Mouse (Mus musculus) erythroblast, adult 5-6 weeks (primary cell): Measurements from ENCODE around the gene Ndufs1. TPM values are rescaled to one million over a fixed set of nuclear protein-coding genes. Genes with fewer than 3 reads are reported as not detected.

Source experiments
- ATAC-seq: replicated peaks from 2 replicates; pipeline ENCODE4 v1.8.0; 2016; ENCODE audit warnings: moderate number of reproducible peaks, mild to moderate bottlenecking, moderate TSS enrichment, inconsistent platforms; ENCODE audit not compliant: poor library complexity, low FRiP score, severe bottlenecking
- total RNA-seq, 2 experiments: library from RNA; stranded (forward) in 1 of 2; stranded (reverse) in 1 of 2; fragments of 150-400 nt in 1 of 2; fragments of 200-764, 138-1000 nt in 1 of 2; gene quantifications; 2 replicates each; pipeline versions ENCODE4 v1.2.3 to v1.2.4; 2015 to 2017; ENCODE audit warnings: low replicate concordance in 2 of 2

The Ndufs1 gene
- total RNA-seq (2015; ENCODE audit: low replicate concordance) (47.3 and 53.7 TPM in 2 replicates), total RNA-seq (2017; ENCODE audit: low replicate concordance) (55.9 and 56.6 TPM in 2 replicates)

- ATAC-seq: peak; percentile 88
These were observed at the start of gene Ndufs1, which contains the start of gene Eef1b2 for GRCm38 (mm10) chr1:63176604-63177421. Gene Ndufs1 (minus strand): TSS chr1:63176833. Gene Eef1b2 (plus strand): TSS chr1:63176825.

DNA sequence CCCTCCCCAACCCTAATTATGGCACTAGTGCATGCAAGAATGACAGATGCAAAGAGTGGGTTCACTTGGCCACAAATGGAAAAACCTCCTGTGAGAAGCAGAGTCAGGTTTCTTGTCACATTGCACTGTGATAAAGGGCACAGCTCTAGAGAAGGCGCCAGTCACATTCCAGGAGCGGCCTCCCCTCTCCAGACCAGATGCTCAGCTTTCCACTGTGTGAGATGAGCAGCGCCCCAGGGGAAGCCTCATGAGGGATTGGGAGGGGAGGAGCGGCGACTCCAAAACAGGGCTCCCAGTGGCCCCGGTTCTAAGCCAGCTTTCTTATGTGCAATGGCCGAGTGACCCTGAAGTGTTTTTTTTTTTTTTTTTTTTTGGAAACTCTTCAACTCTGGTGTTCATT, 49.3 kb upstream of the Ndufs1 start:
- no peak for ATAC-seq

GRCm38 (mm10) chr1:63225009-63225408, 48.4 kb upstream of the Ndufs1 start:
- no peak for ATAC-seq

DNA sequence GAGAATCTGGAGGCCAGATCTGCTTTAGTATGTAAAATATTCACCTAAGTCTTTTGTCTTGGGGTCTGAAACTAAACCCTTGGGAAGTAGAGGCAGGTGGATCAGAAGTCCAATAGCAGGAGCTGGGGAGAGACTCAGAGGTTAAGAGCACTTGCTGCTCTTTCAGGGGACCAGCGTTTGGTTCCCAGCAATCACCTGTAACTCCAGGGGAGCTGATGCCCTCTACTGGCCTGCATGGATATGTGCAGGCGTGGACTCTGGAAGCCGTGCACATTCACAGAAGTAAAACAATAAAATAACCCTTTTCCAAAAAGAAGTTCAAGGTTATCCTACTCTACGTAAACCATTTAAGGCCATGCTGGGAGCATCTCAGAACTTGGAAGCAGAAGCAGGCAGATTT, 42.6 kb upstream of the Ndufs1 start:
- no peak for ATAC-seq

GRCm38 (mm10) chr1:63214631-63215030, 38.0 kb upstream of the Ndufs1 start:
- no peak for ATAC-seq

- ATAC-seq: no peak
These were observed 37.6 kb upstream of the Ndufs1 start, which contains the start of gene Gpr1 for GRCm38 (mm10) chr1:63214271-63214558. Gene Gpr1 (minus strand): TSS chr1:63214543.

- no peak for ATAC-seq
These were observed 37.0 kb upstream of the Ndufs1 start for GRCm38 (mm10) chr1:63213478-63214270.

- no peak for ATAC-seq
These were observed 33.4 kb upstream of the Ndufs1 start for GRCm38 (mm10) chr1:63209861-63210529.

DNA sequence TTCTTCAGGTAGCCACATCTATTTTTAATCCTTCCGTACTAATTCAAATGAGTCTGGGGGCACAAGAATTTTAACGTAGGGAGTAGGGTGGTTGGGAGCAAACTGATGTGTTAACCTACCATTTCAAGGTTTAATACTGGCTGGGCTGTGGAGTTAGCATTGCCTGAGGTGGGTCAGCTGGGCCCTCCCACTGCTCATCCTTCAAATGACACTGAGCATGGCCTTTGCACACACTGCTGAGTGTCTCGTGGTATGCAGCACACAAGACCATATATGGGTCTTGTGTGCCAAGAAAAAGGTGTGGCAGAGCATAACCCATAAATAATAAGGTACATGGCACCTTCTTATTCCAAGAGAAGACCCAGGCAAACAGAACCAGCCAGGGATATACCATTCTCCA, 31.0 kb upstream of the Ndufs1 start:
- no peak for ATAC-seq

- no peak for ATAC-seq
These were observed 28.2 kb upstream of the Ndufs1 start for GRCm38 (mm10) chr1:63204660-63205394.

DNA sequence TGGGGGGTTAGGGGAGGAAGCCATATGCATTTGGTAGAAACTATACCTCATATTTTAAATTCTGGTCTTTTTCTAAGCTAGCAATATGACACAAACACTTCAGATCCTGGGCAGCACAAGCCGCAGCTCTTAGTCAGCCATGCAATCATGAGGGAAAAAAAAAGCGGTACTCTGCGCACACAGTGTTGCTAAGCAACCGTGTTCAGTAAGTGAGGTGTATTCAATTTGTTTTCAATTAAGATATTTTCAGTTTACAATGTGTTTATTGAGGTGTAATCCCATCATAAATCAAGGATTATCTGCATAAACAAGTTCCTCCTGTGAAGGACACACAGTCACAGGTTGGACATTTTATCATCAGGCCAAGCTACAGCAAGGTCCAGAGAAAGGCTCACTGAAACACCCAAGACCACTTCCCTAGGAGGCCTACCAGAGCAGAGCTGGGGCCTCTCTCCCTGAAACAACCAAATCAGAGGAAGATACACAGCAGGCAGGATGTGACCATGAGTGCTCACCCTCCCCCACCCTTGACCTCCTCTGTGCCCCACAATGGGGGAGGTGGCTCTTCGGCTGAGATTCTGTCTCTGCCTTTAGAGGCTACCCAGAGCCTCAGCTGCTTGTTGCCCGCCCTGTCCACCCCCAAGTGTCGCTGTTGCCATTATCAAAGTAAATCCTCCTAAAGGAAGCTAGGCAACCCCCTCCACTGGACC, 27.5 kb upstream of the Ndufs1 start:
- ATAC-seq: no peak

DNA sequence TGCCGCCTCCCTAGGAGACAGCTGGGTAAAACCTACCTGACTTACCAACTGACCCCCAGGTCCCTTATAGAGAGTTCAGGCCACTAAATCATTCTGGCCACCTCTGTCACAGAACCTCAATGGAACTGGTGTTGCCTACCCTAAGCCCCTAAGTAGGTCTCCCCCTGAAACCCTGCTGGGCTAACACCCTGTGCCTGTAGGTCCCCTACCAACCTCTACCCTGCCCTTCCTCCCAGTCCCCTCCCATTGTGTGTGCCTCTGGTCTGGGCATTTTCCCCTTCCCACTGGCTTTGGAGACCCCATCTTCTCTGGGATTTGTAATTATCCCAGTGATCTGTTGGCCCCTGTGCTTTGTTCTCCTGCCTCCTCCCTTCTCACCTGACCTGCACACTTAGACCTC, 26.8 kb upstream of the Ndufs1 start:
- no peak for ATAC-seq

DNA sequence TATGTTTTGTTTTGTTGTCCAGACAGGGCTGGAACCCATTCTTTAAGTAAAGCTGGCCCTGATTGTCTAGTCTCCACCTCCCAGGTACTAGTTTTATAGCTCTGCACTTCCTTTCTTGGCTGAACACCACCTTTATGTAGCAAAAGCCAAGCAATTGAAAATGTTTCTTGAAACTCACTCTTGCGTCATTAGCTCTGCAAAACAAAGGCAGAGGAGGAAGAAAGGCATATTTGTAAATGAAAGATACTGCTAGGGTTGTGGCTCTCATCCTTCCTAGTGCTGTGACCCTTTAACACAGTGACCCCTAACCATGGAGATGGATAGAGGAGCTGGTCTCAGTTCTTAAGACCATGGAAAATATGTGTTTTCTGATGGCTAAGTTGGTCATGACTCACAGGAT, 25.0 kb upstream of the Ndufs1 start:
- ATAC-seq: no peak

DNA sequence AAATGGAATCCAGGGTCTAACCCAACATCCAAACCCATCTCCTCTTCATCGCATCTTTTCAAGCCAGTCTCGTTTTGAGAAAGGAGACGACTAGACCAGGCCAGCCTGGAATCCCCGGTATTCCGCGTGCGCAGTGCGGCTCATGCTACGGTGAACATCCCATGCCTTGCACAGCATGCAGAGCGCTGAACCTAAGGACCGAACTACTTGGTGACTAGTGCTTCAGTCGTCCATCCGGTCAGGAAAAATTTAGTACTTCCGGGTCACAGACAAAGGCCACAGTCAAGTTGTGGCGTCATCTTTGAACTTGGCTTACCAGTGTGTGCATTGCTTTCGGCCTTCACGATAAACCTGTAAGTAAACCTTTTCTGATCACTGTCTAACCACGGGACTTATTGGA, 23.7 kb upstream of the Ndufs1 start:
- ATAC-seq: no peak

DNA sequence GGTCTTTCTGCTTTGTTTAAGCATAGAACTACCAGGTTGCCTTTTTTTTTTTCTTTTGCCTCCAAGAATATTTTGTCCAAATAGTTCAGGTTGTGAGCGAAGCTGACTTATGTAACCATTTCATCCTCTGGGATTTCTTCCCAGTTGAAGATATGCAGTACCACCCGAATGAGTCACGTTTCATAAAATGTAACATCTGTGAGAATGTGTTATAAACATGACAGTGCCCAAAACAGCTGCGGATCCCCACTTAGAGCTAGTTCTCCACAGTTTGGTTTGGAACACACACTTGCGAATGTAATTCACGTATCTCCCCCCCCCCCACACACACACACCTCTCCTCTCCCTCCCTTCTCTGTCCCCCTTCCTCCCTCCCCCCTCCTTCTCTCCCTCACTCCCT, 22.8 kb upstream of the Ndufs1 start:
- ATAC-seq: no peak

- ATAC-seq: no peak
These were observed 19.3 kb upstream of the Ndufs1 start for GRCm38 (mm10) chr1:63195848-63196512.

- no peak for ATAC-seq
These were observed 15.9 kb upstream of the Ndufs1 start for GRCm38 (mm10) chr1:63192306-63193065.

DNA sequence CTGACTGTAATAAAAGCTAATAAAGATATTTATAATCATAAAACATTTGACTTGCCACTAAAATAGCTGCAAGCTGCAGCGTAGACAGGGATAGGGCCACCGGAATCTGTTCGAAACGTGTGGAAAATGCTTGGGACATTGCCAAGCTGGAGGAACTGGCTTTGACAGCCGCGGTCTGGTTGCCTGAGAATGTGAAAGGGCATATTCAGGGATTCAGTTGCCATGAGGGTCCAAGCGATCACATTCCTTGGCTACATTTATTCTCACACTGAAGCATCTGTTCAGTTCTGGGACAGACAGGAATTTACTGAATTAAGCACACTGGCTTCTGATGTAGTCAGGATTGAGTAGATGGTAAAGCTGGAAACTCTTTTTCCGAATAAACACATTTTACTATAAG, 14.2 kb upstream of the Ndufs1 start:
- ATAC-seq: no peak
